Mouse (Mus musculus) limb, embryonic 12.5 days (tissue): ENCODE data around the gene Vsig8. TPM values are rescaled to one million over a fixed set of nuclear protein-coding genes. Genes with fewer than 3 reads are reported as not detected.

Experiments used
- ATAC-seq: fragments of 200-750 bp; cut with Nextera tagmentation; 2 replicates; pipeline ENCODE4 v1.8.0; 2017; ENCODE audit warnings: low read depth, moderate TSS enrichment; ENCODE audit not compliant: insufficient number of reproducible peaks, insufficient read depth, low FRiP score, low TSS enrichment
- H3K27ac ChIP-seq: fragments of 300-500 bp; sonication (generic); 2 replicates; pipeline ENCODE4 v1.5.1; 2016; ENCODE audit warnings: mild to moderate bottlenecking, moderate library complexity
- H3K27me3 ChIP-seq: fragments of 300-500 bp; sonication (generic); 2 replicates; pipeline ENCODE4 v1.6.1; 2016; ENCODE audit warnings: mild to moderate bottlenecking, moderate library complexity
- H3K36me3 ChIP-seq: fragments of 300-500 bp; sonication (generic); 2 replicates; pipeline ENCODE4 v1.6.1; 2016; ENCODE audit warnings: mild to moderate bottlenecking, moderate library complexity
- H3K4me1 ChIP-seq: fragments of 300-500 bp; sonication (generic); replicated peaks from 2 replicates; pipeline ENCODE4 v1.6.1; 2016
- H3K4me2 ChIP-seq: fragments of 300-500 bp; sonication (generic); 2 replicates; pipeline ENCODE4 v1.6.1; 2016; ENCODE audit warnings: mild to moderate bottlenecking, moderate library complexity
- H3K4me3 ChIP-seq: fragments of 300-500 bp; sonication (generic); replicated peaks from 2 replicates; pipeline ENCODE4 v1.5.1; 2016; ENCODE audit warnings: mild to moderate bottlenecking
- H3K9ac ChIP-seq: fragments of 300-500 bp; sonication (generic); replicated peaks from 2 replicates; pipeline ENCODE4 v1.6.1; 2016; ENCODE audit warnings: mild to moderate bottlenecking, moderate library complexity
- H3K9me3 ChIP-seq: fragments of 300-500 bp; sonication (generic); 2 replicates; pipeline ENCODE4 v1.6.1; 2016; ENCODE audit warnings: mild to moderate bottlenecking, moderate library complexity
- WGBS: fragments of 180-500 bp; shearing (Covaris S2); methylation state at CpG from one replicate; pipeline ENCODE4 v1.1.7; 2016; 5-methylcytosine and 5-hydroxymethylcytosine counted together
- polyA plus RNA-seq: library from polyadenylated mRNA; unstranded; fragments of >200 nt; fragmentation: Nextera tagmentation; extraction: Ambion mirVana; gene quantifications from 2 replicates; pipeline ENCODE4 v1.2.1, GENCODE M21; 2016

The Vsig8 gene
- polyA plus RNA-seq, 1 experiment from 2014 or later = not detected

DNA sequence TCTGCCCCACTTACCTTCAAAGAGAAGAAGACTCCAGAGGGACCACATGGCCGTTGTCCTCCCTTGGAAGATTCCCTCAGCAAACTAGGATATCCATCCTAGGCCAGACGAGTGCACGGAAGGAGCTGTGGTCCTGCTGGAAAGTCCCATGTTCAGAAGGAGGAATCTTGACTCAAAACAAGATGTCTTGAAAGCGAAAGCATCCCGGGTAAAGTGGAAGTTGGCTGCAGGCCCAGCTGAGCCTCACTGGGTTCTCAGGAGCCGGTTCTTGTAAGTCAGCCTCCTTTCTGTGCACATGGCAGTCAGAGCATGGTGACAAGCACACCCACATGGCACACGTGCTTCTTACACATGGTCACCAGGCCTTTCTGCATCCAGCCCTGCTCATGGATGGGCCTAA, 34.6 kb downstream of the Vsig8 start, which contains the start of gene Slamf8:
Gene Slamf8 (minus strand): TSS at position 184 of the 400 bp plus-strand sequence.
- no peaks in the 10 kb centered on the region for H3K9me3 ChIP-seq
- H3K4me1 ChIP-seq = peaks cover 7% of the 10 kb centered on the region
- H3K9ac ChIP-seq = no peak within 1 kb of the TSS
- no peak for ATAC-seq
- H3K27ac ChIP-seq = no peak within 1 kb of the TSS
- no peaks in the 10 kb centered on the region for H3K36me3 ChIP-seq
- H3K4me3 ChIP-seq = no peak within 1 kb of the TSS
- H3K27me3 ChIP-seq = peaks cover 21% of the 10 kb centered on the region
- H3K4me2 ChIP-seq = no peak within 1 kb of the TSS
- WGBS = 89% methylated on average over 7 of the region's 7 CpGs

DNA sequence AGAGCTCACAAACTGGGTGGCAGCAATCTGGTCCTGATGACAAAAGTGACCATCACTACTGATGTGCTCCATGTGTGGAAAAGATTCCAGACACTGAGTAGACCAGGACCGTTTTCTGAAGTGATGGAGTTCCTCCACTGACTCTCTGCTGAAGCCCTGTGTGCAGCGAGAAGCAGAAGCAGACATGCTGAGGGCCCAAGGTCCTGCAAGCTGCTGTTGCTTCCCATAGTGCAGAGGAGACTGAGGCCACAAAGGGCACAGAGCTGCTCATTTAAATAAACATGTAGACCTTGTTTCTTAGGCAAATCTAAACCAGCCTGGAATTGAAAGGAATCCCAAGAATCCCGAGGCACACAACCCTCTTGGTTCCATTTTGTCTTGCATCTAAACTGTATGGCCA, 37.6 kb downstream of the Vsig8 start:
- Histone ChIP-seq H3K4me1 (no peaks in the 10 kb centered on the region), H3K4me3 (no peak overlapping the region), H3K27me3 (0 out of 2 replicates have a peak, but pooled peaks cover 4% of the 10 kb centered on the region), H3K27ac (no peak overlapping the region), H3K36me3 (no peaks in the 10 kb centered on the region), H3K4me2 (no peak overlapping the region), H3K9me3 (no peaks in the 10 kb centered on the region), H3K9ac (no peak overlapping the region)
- 73% methylated on average over 3 of the region's 3 CpGs for WGBS
- ATAC-seq = no peak

DNA sequence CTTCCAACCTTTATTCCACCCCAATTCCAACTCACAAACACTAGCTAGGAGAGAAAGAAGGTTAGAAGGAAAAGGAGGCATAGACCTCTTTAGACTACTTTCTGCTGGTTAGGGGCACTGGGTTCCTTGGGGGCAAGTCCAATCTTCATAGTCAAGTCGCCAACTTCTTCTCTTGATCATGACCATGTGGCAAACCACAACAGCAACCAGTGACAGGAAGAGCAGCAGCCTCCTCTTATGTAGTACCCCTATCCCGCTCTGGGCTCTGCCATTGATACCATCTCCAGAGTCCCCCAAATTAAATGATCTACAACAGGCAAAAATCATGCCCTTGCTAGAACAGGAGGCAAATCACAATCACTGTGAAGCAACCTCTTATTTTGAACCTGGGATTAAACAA, 38.2 kb downstream of the Vsig8 start:
- Histone ChIP-seq H3K9me3 (no peaks in the 10 kb centered on the region), H3K27me3 (0 out of 2 replicates have a peak, but pooled peaks cover 4% of the 10 kb centered on the region), H3K4me2 (no peak overlapping the region), H3K9ac (no peak overlapping the region), H3K4me1 (no peaks in the 10 kb centered on the region), H3K4me3 (no peak overlapping the region), H3K27ac (no peak overlapping the region), H3K36me3 (no peaks in the 10 kb centered on the region)
- WGBS = 84% methylated on average over 2 of the region's 2 CpGs
- no peak for ATAC-seq

DNA sequence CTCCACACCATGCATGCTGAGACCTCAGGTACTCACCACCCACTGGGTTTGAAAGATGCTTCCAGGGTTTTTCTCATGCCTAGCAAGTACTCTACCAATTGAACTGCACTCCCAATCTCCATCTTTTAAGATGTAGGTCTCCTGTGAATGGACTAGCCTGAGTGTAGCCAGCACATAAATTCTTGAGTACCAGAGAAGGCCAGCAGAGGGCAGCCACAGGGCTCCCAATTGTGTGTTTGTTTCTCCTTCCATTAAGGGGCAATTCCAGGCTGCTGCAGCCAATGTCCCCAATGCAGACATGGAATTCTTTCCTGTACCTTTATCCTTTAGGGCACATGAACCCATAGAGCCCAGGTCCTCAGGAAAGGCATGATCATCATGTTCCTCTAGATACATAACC, 38.8 kb downstream of the Vsig8 start:
- ATAC-seq = no peak

DNA sequence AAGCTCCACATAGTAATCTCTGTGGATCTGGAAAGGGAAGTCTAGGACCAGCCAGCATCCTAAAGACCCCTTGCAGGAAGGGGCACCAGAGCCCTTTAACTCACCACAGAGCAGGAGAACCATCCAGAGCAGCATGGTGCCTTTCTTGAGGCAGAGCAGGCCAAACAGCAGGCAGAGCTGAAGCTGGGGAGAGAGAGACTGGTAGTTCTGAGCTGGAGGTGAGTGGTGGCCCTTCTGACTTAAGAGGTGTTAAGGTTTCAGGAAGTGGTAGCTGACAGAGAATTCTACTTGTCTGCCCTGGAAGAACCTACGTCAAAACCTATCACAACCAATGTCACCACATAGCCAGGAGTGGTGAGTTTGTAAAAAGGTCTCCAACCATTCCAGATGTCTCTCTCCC, 46.6 kb downstream of the Vsig8 start, which contains the start of gene Fcrl6:
Gene Fcrl6 (minus strand): TSS at position 226 of the 400 bp plus-strand sequence.
- Histone ChIP-seq H3K4me1 (no peaks in the 10 kb centered on the region), H3K9me3 (no peaks in the 10 kb centered on the region), H3K27me3 (no peaks in the 10 kb centered on the region), H3K9ac (no peak within 1 kb of the TSS), H3K4me3 (no peak within 1 kb of the TSS), H3K4me2 (no peak within 1 kb of the TSS), H3K27ac (no peak within 1 kb of the TSS), H3K36me3 (no peaks in the 10 kb centered on the region)
- ATAC-seq = no peak
- WGBS = 85% methylated on average over 1 of the region's 1 CpGs

More for the DNA sequence above, 38.8 kb downstream of the Vsig8 start:
- no peak overlapping the region for H3K27ac ChIP-seq
- no peak overlapping the region for H3K4me2 ChIP-seq
- H3K9ac ChIP-seq = no peak overlapping the region
- H3K36me3 ChIP-seq = no peaks in the 10 kb centered on the region
- H3K4me3 ChIP-seq = no peak overlapping the region
- no peaks in the 10 kb centered on the region for H3K9me3 ChIP-seq
- 0 out of 2 replicates have a peak, but pooled peaks cover 4% of the 10 kb centered on the region for H3K27me3 ChIP-seq
- H3K4me1 ChIP-seq = no peaks in the 10 kb centered on the region

DNA sequence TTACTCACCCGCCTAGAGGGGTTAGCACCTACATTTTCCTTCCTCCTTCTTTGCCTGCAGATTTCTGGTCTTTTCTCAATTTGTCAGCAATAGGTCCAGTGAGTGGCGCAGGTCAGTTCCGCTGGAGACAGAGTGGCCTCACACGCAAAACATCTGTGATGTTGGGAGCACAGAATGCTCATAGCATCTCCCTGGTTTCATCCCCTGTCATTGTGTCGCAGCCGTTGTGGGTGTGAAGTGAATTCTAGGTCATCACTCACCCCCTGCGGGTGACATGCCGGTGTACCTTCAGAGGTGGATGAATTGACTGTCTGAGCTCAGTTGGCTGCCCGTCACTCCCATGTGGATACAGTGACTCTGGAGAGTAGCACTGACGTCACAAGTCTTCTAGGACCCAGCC, 55.6 kb downstream of the Vsig8 start:
- Histone ChIP-seq H3K4me2 (no peak overlapping the region), H3K4me3 (no peak overlapping the region), H3K9me3 (no peaks in the 10 kb centered on the region), H3K36me3 (no peaks in the 10 kb centered on the region), H3K9ac (no peak overlapping the region), H3K27me3 (peaks cover 3% of the 10 kb centered on the region; the same call in 1 of the 2 replicates), H3K27ac (no peak overlapping the region), H3K4me1 (0 out of 2 replicates have a peak, but pooled peaks cover 4% of the 10 kb centered on the region)
- 78% methylated on average over 10 of the region's 10 CpGs for WGBS
- no peak for ATAC-seq

DNA sequence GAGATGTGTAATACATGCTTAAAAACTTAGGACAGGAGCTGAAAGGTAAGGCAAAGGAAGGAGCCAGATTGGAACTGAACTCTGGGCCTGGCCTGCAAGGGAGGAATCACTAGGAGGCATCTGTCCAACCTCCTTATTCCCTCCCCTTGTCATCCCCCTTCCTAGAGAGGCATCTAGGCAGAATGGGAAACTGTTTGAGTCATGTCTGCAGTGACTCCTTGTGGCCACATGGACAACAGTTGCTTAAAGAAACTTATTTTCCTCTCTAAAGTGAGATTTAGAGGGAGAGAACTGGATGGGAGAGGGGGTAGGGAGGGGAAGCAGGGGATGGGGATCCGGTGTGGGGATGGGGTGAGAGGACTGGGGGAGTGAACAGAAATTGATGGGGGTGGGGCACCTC, 57.0 kb downstream of the Vsig8 start:
- Histone ChIP-seq H3K9me3 (no peaks in the 10 kb centered on the region), H3K9ac (no peak overlapping the region), H3K36me3 (no peaks in the 10 kb centered on the region), H3K4me2 (no peak overlapping the region), H3K4me3 (no peak overlapping the region), H3K27me3 (peaks cover 3% of the 10 kb centered on the region; the same call in 1 of the 2 replicates), H3K27ac (no peak overlapping the region), H3K4me1 (peaks cover 17% of the 10 kb centered on the region)
- 43% methylated on average over 1 of the region's 1 CpGs for WGBS
- ATAC-seq = no peak

Other genes with a start within 250 kb of the Vsig8 start
- gene Kcnj9, start 226.6 kb upstream of the Vsig8 start, polyA plus RNA-seq = not detected in 2 replicates
- 0.04 and 0.05 TPM in 2 replicates for gene Kcnj10, start 214.7 kb upstream of the Vsig8 start, polyA plus RNA-seq
- 9.3 and 9.8 TPM in 2 replicates for gene Pigm, start 179.4 kb upstream of the Vsig8 start, polyA plus RNA-seq
- gene Slamf9, start 80.6 kb upstream of the Vsig8 start, polyA plus RNA-seq = 0.21 TPM in 1 of 2 replicates, not detected in the other
- 69.7 and 70.5 TPM in 2 replicates for gene Igsf9, start 74.2 kb upstream of the Vsig8 start, polyA plus RNA-seq
- gene Tagln2, start 55.9 kb upstream of the Vsig8 start, polyA plus RNA-seq = 66.4 and 74.9 TPM in 2 replicates
- gene Cfap45, start 35.1 kb upstream of the Vsig8 start, polyA plus RNA-seq = 1.1 and 1.2 TPM in 2 replicates
- gene Slamf8, start 34.6 kb downstream of the Vsig8 start, polyA plus RNA-seq = 0.17 TPM in 1 of 2 replicates, not detected in the other
- gene Fcrl6, start 46.6 kb downstream of the Vsig8 start, polyA plus RNA-seq = 0.64 and 1.2 TPM in 2 replicates
- 9.5 and 9.6 TPM in 2 replicates for gene Dusp23, start 77.0 kb downstream of the Vsig8 start, polyA plus RNA-seq
- not detected in 2 replicates for gene Crp, start 142.1 kb downstream of the Vsig8 start, polyA plus RNA-seq